Mouse (Mus musculus): Measurements from ENCODE around the gene Gm14862. TPM values are rescaled to one million over a fixed set of nuclear protein-coding genes. Genes with fewer than 3 reads are reported as not detected.

The Gm14862 gene
- total RNA-seq, 2 experiments from 2014 or later, result not detected

DNA sequence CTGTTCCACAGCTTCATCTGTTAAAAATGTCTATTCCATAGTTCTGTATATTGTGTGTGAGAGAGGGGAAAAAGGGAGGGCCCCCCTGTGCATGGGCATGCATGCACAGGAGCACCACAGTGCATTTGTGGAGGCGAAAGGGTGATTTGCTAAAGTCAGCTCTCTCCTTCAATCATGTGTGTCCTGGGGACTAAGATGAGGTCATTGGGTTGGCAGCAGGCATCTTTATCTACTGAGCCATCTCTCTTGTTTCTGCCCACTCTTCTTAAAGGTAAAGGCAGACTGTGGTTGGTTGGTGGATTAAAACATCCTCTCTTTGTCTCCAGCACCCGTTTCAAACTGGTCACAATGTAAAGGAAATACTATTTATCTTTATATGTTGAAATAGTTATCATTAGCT, 29.6 kb downstream of the Gm14862 start:
- DNase-seq (ENCODE audit: low spot score in 2 of 2), result no peak

DNA sequence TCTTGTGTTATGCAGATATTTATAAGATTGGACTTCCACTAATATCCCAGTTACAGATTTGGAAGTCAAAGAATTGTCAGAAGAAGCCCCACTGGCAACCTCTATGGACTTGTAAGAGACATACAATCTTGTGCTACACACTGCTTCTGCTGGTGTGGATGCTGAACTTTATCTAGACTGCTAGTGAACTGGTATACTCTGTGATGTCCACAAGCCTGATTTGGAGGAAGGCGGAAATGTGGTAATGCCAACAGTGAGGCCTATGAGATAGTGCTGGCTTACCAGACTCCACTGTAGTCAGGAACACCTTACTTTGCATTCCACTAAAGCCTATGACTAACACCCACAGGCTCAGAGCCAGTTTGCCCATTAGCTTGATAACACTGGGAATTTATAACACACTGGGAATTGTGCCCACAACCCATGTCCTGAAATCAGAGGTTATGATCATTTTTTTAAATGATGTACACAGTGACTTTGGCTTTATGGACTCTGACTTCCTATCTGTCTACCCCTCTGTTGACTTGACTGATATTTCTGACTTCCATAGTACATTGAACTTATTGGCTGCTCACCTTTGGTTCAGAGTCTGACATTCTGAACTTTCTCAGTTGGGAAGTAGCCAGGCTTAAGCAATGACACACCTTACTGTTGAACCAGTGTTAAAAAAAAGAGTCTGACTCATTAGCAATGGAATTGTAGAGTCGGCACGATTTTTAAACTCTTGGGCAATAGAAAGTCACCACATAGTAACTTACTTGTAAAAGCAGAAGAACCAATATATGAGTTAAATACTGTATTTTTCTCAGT, 34.1 kb downstream of the Gm14862 start:
- no peak for DNase-seq (ENCODE audit: low spot score in 2 of 2)

DNA sequence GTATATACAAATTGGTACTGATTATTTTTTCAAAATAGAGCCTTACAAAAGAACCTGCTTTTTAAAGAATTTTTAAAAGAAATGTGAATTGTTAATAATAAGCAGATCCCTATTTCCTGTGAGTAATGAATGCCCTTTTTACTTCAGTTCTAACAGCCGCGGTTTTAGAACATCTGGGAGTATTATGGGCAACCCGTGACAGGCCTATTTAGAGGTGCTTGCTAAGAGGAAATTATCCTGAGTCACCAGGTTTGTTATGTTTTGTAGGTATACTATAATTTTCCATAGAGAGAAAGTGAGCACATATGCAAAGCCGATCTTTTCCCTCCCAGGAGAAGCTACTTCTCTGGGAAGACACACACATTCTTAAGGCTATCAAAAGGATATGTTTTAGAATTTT, 35.0 kb downstream of the Gm14862 start:
- DNase-seq (ENCODE audit: low spot score in 2 of 2), result no peak

DNA sequence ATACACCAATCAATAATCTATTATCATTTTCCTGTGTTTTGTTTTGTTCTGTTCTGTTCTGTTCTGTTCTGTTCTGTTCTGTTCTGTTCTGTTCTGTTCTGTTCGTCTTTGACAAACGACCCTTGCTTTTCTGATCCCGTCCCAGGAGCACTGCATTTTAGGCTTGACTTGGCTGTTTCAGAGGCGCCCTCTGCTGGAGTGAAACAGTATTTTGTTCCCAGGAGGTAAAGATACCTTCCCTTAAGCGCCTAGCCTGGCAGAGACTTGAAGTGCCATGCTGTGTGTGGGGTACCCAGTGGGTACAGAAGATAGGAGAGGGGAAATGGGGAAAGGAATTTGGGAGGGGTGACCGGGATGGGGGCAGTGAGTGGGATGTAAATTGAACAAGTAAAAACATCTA, 35.5 kb downstream of the Gm14862 start:
- DNase-seq (ENCODE audit: low spot score in 2 of 2), result peak; percentile 25 to 43

DNA sequence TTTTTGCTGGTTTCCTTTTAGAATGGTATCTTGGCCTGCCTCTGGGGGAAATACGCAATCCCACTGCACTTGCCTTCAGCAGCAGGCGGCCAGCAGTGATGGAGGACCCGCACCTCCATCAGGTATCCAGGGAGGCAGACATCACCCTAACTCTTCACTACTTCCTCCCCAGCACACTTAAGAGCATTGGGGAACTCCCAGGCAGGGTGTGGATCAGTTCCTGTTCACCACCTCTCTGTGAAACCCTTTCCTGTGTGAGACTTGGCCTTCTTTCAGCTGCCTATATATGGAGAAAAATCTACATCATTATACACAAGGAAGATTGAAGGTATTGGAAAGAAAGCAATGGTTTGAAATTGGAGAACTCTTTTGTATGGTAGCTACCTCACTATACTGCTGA, 37.1 kb downstream of the Gm14862 start:
- no peak for DNase-seq (ENCODE audit: low spot score in 2 of 2)

DNA sequence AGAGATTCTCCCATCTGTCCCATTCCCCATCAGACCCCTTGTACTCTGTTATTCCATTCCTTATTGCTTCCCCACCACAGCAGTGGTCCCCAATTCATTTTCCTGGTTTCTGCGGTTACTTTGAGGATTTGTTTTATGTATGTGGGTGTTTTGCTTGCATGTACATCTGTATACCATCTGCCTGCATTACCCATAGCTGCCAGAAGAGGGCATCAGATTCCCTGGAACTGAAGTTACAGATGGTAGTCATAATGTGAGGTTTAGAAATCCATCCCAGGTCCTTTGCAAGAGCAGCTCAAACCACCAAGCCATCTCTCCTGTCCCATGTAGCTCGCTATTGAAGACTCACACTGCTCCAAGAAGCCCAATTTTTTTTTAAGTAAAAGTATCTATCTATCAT, 40.5 kb downstream of the Gm14862 start:
- peak in 1 of 2 experiments; percentile 2 for DNase-seq (ENCODE audit: low spot score in 2 of 2)

DNA sequence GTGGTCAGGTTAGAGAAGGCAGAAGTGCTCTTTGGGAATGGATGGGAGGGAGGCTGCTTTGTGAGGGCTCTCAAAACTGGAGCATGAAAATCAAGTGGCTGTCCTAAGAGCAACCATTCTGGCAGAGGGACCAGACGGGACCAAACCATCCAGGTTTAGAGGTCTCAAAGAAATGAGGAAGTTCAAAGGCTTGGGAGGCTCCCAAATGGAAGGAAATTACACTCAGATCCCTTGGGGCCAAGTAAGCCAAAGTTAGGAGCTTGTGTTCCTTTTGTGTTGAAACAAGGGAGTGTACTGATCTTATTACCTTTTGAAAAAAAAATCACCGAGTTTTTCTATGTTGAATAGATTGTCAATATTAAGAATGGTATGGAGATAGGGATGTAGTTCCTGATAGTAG, 51.6 kb downstream of the Gm14862 start:
- no peak for DNase-seq (ENCODE audit: low spot score in 2 of 2)

DNA sequence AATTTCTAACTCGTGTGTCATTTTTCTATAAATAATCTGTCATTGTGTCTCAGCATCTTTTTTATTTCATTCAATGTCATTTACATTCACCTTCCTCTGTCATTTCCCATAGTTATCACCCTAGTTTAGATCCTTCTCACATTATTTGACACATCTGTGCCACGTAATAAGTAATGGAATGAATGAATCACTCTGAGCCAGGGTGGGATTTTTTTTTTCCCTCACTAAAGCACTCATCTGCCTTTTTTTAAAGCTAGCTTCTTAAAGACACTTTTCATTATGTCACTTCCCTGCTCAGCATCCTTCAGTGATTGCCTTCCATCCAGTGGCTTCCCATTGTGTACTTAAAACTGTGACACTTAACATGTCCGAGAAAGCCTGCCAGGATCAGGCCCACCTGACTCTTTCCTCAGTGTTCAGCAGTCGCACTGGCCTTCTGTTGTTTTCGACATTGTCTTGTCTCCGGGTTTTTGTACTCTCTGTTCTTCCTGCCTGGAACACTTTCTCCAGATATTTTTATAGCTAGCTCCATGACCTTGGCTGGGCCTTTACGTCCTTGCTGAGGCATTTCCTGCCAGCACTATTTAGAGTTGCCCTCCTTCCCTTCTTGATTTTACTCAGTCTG, 53.8 kb downstream of the Gm14862 start:
- DNase-seq (ENCODE audit: low spot score in 2 of 2), result no peak

DNA sequence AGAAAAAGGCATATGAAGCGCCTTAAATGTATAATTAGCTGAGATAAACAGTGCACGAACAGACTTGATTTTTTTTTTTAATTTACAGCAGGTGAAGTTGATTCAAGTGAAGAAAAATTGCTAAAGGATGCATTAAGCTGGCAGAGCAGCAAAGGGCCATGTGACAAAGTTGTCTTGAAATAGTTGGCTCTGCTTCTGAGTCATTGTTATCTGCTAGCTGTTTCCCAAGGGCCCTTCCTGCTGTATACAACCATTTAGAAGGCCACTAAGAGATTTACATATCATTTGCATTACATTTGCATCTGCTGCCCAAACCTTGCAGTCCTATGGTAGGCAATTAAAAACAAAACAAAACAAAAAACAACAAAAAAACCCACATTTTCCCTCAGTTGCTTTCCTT, 54.7 kb downstream of the Gm14862 start:
- DNase-seq (ENCODE audit: low spot score in 2 of 2), result no peak

Other genes starting within 250 kb of the Gm14862 start
- not detected for gene Fthl17e, start 223.4 kb downstream of the Gm14862 start, total RNA-seq (2021)
- not detected for gene Fthl17f, start 193.9 kb downstream of the Gm14862 start, total RNA-seq (2021)
- not detected for gene 4930402K13Rik, start 152.3 kb downstream of the Gm14862 start, total RNA-seq (2021)
- gene Lancl3, start 57.0 kb downstream of the Gm14862 start, total RNA-seq (2021), result 1 to 10 TPM; 7.2 to 7.4 TPM
- gene Xk, start 15.9 kb upstream of the Gm14862 start, total RNA-seq (2021), result 10 to 100 TPM; 14.4 to 15.2 TPM
- gene H2al1m, start 26.9 kb upstream of the Gm14862 start, total RNA-seq (2021), result not detected
- gene H2al1k, start 93.7 kb upstream of the Gm14862 start, total RNA-seq (2021), result not detected
- gene Cybb, start 230.9 kb upstream of the Gm14862 start, total RNA-seq (2021), result 1 to 10 TPM in 1 of 2 experiments, under 1 TPM in 1; 0.77 to 1.6 TPM

All from left cerebral cortex, adult 18-20 months (tissue).